Mouse (Mus musculus) right cerebral cortex, postnatal 25 days (tissue): ENCODE results near the gene Ifne.

Experiments
- DNase-seq: peaks from one replicate; pipeline ENCODE4 v3.0.0; 2022

The Ifne gene

DNA sequence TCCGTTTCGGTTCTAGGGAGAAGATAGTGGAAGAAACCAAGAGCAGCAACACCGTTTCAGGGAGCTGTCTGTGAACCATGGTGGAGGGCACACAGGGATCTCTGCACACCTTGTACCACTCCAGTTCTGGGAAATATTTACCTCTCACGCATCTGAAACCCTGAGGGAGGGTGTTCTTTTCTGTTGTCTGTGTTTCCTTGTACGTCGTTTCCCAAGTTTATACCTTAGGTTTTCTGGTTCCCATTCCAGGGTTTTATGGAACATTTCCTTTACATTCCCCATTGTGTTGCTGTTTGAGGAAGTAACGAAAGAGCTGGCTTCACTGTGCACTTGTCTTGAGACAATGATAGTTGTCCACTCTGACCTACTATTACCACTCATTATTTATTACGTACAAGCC is at the start of gene Ifne:
Ifne (minus strand) TSS at position 101 of the 400 bp plus-strand sequence.
- DNase-seq, result no peak

DNA sequence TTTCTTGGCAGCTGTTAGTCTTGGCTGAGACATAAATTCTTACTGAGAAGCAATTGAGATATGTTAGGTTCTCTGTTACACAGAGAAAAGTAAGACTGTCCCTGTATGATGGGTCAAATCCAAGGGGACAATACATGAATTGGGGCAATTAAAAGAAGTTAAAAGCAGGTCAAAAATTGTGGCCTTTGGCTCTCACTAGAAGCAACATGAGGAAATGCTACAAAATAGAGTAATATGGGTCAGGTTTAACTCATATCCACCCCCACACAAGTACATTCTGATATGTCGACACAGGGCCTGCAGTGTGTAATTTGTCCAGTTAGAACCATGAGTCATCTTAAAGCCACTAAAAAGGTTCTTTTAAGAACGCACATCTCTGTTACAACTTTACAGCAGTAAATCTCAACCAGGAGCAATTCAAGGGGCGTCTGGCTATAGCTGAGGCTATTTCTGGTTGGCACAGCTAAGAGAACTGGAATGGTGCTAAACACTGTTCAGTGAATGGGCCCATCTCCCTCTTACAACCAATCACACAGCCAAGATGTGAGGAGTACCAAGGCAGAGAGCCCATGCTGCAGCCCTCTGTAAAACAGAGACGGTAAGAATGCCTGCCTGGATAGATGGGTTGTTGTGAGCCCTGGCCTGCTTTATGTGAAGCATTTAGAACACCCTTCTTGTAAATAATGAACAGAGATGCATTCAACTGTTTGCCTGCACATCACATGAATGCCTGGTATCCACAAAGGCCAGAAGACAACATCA is 48.5 kb upstream of the Ifne start:
- DNase-seq, result no peak

DNA sequence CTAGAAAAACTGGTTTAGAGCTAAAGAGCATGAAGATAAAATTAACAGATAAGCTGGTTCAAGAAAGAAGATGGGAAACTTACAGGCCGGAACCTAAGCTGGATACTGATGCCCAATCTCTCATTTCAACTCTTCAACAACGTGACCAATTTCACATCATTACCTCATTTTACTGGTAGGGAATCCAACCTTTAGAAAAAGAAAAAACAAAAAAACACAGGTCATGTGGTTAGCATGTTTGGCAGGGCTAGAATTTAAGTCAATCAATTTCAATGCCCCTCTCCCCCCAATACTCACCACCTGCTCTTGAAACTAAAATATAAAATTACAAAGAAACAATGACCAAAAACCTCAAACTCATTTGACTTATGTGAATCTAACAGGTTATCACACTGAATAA is 47.8 kb upstream of the Ifne start:
- no peak for DNase-seq

DNA sequence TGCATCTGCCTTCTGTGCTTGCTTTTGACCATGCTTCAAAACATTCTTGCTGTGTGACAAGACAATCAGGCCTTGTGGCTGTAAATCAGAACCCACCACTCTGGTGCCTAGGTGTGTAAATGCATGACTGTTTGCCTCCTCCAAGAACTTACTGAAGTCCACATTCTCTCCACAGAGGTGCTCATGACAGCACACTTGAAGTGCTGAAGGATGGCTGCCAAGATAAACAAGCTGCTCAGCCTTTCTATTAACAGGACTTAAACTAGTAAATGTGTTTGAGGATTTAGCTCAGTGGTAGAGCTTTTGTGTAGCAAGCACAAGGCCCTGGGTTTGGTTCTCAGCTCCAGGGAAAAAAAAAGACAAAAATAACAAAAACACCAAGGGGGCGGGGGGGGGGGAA is 46.6 kb upstream of the Ifne start:
- DNase-seq, result no peak

DNA sequence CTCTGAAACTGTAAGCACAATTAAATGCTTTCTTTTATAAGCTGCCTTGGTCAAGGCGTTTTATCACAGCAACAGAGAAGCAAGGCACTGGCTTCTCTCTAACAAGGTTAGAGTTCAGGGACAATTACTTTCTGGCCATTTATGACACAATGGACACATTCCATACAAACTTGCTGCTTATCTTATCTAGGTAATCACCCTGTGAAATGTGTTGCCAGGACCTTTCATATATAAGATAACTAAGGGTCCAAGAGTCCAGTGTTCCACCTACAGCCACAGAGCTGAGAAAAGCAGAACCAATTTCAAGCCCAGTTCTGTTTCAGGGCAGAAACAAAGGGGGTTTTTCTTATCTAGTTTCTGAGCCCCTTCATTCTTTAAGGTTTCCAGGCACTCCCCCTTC is 46.1 kb upstream of the Ifne start:
- DNase-seq, result no peak

DNA sequence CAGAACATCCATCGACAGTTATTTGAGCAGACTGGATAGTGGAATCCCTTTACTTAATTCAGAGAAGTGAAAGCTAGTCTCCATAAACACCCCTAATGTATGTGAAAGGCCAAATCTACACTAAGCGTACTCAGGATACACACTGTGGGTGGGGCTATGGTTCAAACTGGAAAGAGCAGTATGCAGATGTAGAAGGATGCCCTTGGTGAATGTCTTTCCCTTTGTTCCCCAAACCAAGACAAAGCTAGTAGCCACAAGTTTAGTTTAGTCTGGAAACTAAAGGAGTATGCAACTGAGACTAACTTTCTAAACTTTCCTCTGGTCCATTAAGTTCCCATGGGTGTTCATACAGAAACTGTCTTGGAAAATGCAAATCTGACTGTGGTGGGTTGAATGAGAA is 45.5 kb upstream of the Ifne start:
- no peak for DNase-seq

DNA sequence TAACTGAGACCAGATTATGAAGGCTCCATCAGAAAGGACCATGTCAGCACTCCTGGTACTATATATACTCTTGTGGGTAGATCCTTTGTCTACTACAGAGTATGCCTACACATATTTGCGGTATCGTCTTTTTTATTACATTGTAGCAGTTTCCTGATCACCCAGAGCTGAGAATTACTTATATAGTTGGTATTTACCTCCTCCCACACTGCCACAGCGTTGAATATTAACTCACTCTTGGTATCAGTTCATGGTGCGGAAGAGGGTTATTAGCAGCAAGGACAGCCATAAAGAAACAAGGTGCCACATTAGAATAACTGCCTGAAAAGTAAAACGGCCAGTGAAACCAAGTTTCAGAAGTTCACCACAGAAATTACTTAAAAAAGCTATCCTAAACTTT is 41.3 kb upstream of the Ifne start:
- no peak for DNase-seq

DNA sequence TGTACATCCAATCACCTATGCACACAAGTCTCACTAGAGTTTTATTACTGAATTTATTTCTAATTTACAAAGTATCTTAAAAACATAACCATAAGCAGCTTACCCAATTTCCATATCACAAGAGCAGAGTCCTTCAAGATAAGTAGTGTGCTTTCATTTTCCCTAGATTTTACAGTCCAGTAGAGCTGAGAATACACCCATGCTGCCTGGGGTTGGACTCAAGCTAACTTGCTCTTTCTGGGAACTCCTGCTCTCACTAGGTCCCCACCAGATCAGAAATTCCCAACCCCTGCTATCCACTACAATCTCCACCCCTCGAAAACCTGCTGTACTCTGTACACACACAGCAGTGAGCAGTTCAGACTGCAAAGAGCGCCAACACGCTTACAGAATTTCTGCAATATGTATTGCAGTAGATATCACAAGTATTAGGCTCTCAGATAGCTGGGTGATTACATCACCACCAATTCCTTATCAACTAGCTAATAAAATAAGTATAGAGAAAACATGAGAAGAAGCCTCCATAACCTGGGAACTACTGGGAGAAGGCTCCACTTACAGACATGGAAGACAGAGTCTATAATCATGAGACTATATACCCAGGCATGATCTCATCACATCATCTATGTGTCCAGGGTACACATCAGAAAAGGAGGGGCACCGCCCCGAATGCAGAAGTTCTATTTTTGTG is 37.9 kb upstream of the Ifne start:
- DNase-seq, result no peak

DNA sequence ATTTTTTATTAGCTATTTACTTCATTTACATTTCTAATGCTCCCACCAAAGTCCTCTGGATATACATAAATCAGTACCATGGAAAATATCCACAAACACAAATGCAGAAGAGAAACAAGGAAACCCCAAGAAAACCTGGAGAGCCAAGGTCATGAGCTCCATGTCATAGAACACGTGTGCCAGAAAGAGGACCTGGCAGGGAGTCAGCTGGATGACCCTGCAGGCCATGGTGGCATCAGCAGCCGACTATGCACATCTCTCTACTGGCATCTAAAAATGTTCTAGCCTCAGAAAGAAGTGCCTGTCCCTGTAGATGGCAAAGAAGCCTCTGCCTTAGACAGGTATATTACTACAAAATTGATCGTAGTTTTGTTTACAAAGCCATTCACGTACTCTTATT is 36.3 kb upstream of the Ifne start:
- DNase-seq, result no peak

DNA sequence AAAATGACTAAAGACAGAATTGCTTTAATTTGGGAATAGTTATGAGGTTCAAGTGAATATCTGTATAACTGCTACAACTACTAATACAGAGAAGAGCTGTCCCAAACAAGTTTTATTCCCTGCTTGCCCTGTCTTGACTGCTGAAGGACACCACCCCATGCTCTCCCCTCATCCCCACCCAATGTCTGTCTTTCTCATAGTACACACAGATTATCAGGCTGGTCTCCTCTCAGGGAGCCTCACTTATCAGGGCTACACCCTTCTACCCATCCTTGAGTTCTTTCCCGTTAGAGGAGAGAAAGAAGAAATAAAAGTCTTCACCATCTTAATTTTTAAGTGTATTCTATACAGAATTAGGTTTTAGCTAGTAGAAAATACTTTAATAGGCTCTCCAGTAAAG is 34.0 kb upstream of the Ifne start:
- DNase-seq, result no peak

DNA sequence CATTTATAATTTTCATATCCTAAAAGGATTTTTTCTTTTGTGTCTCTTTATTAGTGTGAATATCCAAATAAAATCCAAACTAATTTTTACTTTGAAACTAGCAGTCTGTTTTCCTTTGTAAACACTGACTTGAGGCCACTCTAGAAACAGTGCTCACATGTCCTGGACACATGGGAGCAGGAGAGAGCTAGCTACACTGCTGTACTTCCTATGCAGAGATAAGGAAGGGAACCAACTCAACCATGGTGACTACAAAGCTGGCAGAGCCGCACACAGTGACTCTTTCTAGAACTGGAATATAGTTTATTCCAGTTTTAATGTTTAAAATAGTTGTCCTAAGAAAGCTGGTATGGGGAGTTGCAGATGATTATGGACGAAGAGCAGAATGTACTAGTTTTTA is 32.9 kb upstream of the Ifne start:
- DNase-seq, result no peak

DNA sequence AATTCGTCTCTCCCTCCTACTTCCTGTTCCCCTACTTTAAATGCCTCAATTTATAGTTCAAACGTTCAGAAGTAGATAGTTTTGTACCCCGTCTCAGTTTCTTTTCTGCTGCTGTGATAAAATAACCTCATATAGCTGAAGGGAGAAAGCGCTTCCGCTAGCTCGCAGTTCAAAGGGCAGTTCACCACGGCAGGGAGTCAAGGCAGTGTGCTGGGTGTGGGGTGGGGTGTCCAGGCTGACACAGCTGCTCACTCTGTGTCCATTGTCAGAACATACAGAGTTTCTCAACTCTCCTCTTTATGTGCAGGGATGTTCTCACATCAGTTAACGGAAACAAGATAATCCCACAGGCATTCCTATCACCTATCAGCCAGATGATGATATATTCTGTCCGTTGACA is 32.2 kb upstream of the Ifne start:
- DNase-seq, result no peak

DNA sequence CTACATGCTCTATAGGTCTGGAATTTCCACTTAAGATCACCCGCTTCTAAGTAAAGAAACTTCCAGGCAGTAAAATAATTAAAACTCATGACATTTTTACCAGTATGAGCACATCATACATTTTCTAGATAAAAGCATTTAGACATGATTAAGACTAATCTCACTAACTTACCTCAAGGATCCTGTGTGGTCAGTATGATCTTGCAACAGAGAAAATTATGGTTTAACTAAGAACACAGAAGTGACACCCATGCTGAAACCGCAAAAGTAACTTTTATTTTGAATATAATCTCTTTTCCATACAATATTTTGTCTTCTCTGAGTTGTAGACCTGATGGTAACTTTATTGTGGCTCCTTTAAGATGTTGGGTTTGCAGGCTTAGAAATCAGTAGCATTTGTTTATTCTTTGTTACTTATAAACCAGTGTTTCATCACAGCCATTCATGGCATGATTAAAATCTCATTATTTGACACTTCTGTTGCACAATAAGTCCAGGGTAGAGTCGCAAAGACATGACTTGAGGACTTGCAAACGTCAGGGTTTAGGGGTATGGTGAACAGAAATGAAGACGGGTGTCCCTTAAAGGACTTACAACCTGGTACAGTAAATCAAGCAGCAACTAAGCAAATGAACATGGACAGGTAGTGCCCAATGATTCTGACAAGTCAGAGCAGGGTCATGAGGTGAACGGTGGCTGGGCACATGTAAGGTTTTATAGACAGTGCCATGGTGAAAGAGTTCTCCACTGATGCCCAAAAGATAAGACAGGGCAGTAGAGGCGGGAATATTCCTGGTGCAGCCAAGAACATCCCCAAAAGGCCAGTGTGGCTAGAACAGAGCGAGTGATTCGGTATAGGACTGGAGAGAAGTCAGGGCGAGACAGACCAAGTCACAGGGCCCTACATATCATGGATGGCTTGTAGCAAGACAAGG is 29.9 kb upstream of the Ifne start:
- DNase-seq, result no peak

DNA sequence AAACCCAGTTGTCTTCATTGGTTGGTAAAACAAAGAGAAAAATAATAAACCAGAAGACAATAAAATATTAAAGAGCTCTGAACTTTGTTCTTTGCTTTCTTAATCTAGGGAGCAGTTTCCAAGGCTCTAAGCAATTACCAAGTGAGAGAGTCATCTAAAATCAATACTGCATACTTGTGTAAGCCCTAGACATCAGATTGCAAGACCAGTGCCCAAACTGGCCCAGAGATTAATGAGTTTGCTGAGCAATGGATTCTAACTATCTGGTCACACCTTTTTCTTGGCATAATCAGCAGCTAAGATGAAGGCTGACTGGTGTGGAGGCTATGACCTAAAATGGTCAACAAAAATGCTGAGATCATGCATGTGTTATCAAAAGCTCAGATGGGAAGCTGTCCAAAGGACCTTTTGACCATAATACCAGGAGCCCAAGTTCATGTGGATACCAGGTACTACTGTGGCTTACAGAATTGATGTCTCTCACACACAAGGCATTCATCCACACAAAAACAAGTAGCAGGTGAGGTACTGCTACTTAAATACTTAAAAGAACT is 13.3 kb upstream of the Ifne start:
- DNase-seq, result no peak

DNA sequence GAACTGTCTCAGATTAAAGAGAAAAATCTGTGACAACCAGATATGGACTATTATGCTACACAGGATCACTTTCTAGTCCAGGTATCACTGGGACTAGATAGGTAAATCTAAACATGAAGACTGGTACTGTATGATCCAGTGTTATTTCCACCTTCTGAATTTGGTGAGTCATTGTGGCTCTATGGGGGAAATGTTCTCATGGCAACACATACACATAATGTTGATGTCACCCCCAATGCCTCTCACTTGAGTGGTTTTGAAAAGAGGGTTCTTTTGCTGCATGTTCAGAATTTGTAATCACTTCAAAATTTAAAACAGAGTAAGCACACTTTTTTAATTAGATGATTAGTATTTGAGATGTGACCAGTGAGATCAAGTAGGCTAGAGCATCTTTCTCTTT is 8.2 kb upstream of the Ifne start:
- no peak for DNase-seq

DNA sequence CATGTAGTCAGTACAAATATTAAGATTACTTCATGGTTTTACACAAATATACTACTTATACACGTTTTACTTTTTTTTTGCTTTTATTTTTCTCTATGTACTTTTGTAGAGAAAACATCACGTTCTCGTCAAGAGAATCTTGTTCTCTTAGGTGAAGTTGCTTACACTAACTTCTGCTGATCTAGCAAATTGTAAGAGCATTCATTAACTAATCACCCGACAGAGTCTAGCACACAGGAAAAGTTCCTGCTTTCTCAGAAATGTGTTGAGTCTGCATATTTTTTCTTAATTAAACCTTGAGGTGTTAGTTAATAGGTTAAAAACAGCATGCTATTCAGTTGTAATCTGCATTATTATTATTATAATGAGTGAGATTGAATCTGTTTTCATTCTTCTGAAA is 1.2 kb downstream of the Ifne start:
- no peak for DNase-seq

DNA sequence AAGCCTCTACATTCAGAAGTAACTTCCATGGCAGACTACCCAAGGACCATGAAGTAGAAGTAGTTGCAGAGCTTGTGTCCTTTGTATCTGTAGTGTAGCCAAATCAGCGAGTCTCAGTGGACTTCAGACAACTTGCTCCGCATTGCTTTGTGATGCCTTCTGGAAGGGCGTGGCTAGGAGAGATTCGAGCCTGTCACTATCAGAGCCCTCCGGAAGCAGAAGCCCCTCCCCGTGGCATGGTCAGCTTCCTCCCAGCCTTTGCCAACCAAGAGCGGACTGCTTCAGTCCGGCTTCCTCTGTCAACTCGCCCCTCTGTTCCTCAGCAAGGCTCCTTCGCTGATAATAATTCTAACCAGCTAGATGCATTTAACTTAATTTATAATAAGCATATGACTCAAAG is 1.8 kb downstream of the Ifne start:
- no peak for DNase-seq

DNA sequence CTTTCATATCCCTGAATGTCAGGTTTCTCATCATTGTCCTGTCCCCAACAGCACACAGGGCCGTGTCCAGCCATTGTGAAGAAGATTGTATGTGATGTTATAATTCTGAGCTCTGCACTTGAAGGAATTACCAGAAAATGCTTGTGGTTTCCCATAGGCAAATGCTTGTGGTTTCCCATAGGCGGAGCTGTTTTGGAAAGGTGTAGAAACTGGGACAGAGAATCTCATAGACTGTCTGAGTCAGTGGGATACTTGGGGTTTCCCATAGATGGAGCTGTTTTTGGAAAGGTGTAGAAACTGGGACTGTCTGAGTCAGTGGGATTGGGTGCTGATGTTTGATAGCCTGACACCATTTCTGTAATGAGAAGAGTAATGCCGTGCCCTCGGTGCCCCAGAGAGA is 3.5 kb downstream of the Ifne start:
- DNase-seq, result no peak

DNA sequence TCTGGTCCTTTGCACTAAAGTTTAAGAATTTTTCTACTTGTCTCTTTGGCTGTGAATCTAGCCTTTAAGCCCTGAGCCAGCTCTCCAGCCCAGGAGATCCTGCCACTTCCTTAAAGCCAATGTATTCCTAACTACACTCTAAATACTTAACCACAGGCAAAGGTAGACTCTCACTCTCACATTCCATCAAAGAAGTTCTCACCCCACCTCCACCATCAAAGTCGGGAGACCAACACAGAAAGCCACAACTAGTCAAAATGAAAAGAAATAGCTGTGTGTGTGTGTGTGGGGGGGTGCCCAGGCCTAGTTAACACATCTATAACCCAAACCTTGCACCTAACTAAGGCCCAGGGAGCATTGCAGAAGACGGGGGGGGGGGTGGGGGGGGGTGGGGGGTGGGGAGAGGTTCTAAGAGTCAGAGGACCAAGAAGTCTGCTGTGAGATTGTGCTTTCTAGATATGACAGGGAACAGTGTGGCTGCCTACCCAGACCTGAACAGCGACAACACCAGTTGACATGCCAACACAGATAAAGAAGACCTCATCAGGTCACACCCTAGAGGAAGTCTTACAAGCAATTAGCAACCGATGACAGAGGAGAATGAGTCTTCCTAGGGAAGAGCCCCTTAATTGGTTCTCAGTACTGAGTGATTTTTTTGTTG is 4.4 kb downstream of the Ifne start:
- no peak for DNase-seq

DNA sequence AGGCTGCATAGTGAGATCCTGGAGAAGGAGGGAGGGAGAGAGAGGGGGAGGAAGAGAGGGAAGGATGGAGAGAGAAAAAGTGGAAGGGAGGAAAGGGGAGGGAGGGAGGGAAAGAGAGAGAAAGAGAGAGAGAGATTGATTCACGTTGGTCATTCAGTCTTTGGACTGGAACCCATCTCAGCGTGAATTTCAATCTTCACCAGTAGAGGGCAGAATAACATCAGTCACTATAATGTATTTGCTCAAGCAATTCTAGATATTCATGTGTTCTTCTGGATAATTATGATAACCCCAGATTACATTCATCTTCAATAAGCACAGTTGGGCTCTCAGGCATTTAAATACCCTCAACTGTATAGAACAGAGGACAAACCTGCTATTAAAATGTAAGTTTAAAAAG is 7.3 kb downstream of the Ifne start:
- no peak for DNase-seq

DNA sequence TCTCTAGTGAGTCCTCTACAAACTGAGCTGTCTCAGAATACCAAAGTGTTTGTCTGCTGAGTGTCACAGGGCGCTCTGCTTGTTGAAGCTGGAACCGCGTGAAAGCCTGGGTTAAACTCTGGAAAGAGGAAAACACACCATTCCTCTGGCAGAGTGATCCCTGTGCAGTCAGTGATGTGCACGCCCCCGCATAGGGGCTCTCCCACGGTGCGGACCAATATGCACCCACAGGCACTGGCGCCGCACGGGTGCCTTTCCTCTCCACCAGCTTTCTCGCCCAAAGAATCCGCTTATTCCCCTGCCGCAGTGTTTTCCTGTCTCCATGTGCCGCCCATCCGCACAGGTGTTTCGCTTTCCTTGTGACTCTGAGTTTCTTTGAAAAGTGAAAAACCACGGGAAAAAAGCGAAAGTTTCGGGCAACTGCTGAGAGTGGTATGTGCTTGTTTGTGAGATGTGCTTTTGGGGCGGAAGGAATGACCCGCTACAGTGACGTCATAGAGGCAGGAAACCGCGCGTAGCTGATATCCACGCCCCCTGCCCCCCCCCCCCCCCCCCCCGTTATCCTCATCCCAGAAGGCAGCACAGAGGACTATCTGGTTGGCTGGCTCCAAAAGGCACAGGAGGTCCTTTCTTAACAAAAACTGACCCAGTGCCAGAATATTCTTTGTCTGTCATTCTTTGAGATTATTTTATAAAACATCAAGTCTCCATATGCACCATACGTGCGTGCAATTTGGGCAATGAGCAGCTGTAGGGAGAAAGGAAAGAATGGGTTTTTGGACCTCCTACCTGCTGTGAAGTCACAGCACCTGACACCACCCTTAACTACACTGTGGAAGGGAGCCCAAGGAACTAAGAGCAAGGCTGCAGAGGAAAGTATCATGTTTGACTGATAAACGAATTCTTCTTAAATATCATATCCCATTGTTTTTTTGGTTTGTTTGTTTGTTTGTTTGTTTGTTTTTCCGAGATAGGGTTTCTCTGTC is 11.8 kb downstream of the Ifne start:
- DNase-seq, result peak; percentile 40
